Mouse (Mus musculus) midbrain, embryonic 10.5 days (tissue): ENCODE results near the gene Astl. TPM values are rescaled to one million over a fixed set of nuclear protein-coding genes. Genes with fewer than 3 reads are reported as not detected.
A peak's percentile ranks its signal among the peaks of the same experiment; 100 is the strongest.

ENCODE experiments used
- DNase-seq: peaks from one replicate; pipeline ENCODE4 v3.0.0-alpha.2; 2017; ENCODE audit warnings: low spot score
- H3K27ac ChIP-seq: fragments of 300-500 bp; sonication (generic); replicated peaks from 2 replicates; pipeline ENCODE4 v1.5.1; 2016; ENCODE audit warnings: mild to moderate bottlenecking
- H3K27me3 ChIP-seq: fragments of 300-500 bp; sonication (generic); 2 replicates; pipeline ENCODE4 v1.6.1; 2016; ENCODE audit warnings: low read depth, mild to moderate bottlenecking; ENCODE audit not compliant: poor library complexity, severe bottlenecking
- H3K36me3 ChIP-seq: fragments of 300-500 bp; sonication (generic); 2 replicates; pipeline ENCODE4 v1.6.1; 2016; ENCODE audit warnings: mild to moderate bottlenecking, moderate library complexity
- H3K4me1 ChIP-seq: fragments of 300-500 bp; sonication (generic); 2 replicates; pipeline ENCODE4 v1.6.1; 2016
- H3K4me3 ChIP-seq: fragments of 300-500 bp; sonication (generic); 2 replicates; pipeline ENCODE4 v1.5.1; 2016; ENCODE audit warnings: mild to moderate bottlenecking, moderate library complexity
- H3K9me3 ChIP-seq: fragments of 300-500 bp; sonication (generic); replicated peaks from 2 replicates; pipeline ENCODE4 v1.6.1; 2016; ENCODE audit warnings: mild to moderate bottlenecking
- WGBS: fragments of 180-500 bp; shearing (Covaris S2); methylation state at CpG from one replicate; pipeline ENCODE4 v1.1.7; 2016; 5-methylcytosine and 5-hydroxymethylcytosine counted together
- polyA plus RNA-seq: library from polyadenylated mRNA; unstranded; fragments of >200 nt; fragmentation: Nextera tagmentation; extraction: Ambion mirVana; gene quantifications from 2 replicates; pipeline ENCODE4 v1.2.1, GENCODE M21; 2016

Astl gene
- polyA plus RNA-seq, 1 experiment from 2014 or later = not detected

GRCm38 (mm10) chr2:127332807-127333570 lies 5.5 kb upstream of the Astl start:
- WGBS = 82% methylated on average over 14 of the region's 14 CpGs
- Histone ChIP-seq H3K4me3 (no peak overlapping the region), H3K27ac (no peak overlapping the region), H3K9me3 (no peaks in the 10 kb centered on the region), H3K27me3 (peaks cover 44% of the 10 kb centered on the region), H3K4me1 (peaks cover 18% of the 10 kb centered on the region), H3K36me3 (no peaks in the 10 kb centered on the region)
- DNase-seq = no peak

GRCm38 (mm10) chr2:127333945-127334603 lies 4.4 kb upstream of the Astl start:
- Histone ChIP-seq H3K9me3 (no peaks in the 10 kb centered on the region), H3K4me1 (peaks cover 18% of the 10 kb centered on the region), H3K27ac (no peak overlapping the region), H3K4me3 (no peak overlapping the region), H3K36me3 (no peaks in the 10 kb centered on the region), H3K27me3 (peaks cover 48% of the 10 kb centered on the region)
- 77% methylated on average over 5 of the region's 5 CpGs for whole genome bisulfite sequencing
- DNase-seq = no peak

- H3K27ac ChIP-seq = no peak overlapping the region
- 51% methylated on average over 11 of the region's 11 CpGs for WGBS
- no peaks in the 10 kb centered on the region for H3K9me3 ChIP-seq
- no peak for DNase-seq
- H3K4me3 ChIP-seq = peak overlapping the region; percentile 61; the same call in 1 of the 2 replicates
- no peaks in the 10 kb centered on the region for H3K36me3 ChIP-seq
- H3K27me3 ChIP-seq = peaks cover 54% of the 10 kb centered on the region
- H3K4me1 ChIP-seq = peaks cover 18% of the 10 kb centered on the region
These were observed 3.3 kb upstream of the Astl start for GRCm38 (mm10) chr2:127335078-127335541.

GRCm38 (mm10) chr2:127335767-127336496 lies 2.5 kb upstream of the Astl start, which contains the start of gene Dusp2:
Gene Dusp2, plus strand, starts transcription at chr2:127336159.
- H3K27ac ChIP-seq = peak within 1 kb of the TSS; percentile 79
- DNase-seq = peak; percentile 56
- no peaks in the 10 kb centered on the region for H3K36me3 ChIP-seq
- peaks cover 18% of the 10 kb centered on the region for H3K4me1 ChIP-seq
- peak within 1 kb of the TSS; percentile 61 for H3K4me3 ChIP-seq
- peaks cover 54% of the 10 kb centered on the region for H3K27me3 ChIP-seq
- WGBS = under 1% methylated on average over 74 of the region's 76 CpGs
- H3K9me3 ChIP-seq = no peaks in the 10 kb centered on the region

- DNase-seq = no peak
- peaks cover 54% of the 10 kb centered on the region for H3K27me3 ChIP-seq
- peak overlapping the region; percentile 79 for H3K27ac ChIP-seq
- peak overlapping the region; percentile 61 for H3K4me3 ChIP-seq
- H3K4me1 ChIP-seq = peaks cover 18% of the 10 kb centered on the region
- no peaks in the 10 kb centered on the region for H3K36me3 ChIP-seq
- no peaks in the 10 kb centered on the region for H3K9me3 ChIP-seq
- WGBS = 5% methylated on average over 33 of the region's 33 CpGs
These were observed 2.0 kb upstream of the Astl start for GRCm38 (mm10) chr2:127336497-127336832.

- Histone ChIP-seq H3K27ac (no peak overlapping the region; the same call in 1 of the 2 replicates), H3K4me1 (peaks cover 18% of the 10 kb centered on the region), H3K9me3 (no peaks in the 10 kb centered on the region), H3K27me3 (peaks cover 54% of the 10 kb centered on the region), H3K4me3 (peak overlapping the region; percentile 61), H3K36me3 (no peaks in the 10 kb centered on the region)
- 59% methylated on average over 5 of the region's 5 CpGs for WGBS
- DNase-seq = no peak
These were observed 1.6 kb upstream of the Astl start for GRCm38 (mm10) chr2:127336885-127337284.

GRCm38 (mm10) chr2:127337531-127337930 lies 908 bp upstream of the Astl start:
- Histone ChIP-seq H3K36me3 (no peaks in the 10 kb centered on the region), H3K9me3 (no peaks in the 10 kb centered on the region), H3K4me1 (peaks cover 18% of the 10 kb centered on the region), H3K27me3 (peaks cover 54% of the 10 kb centered on the region), H3K27ac (no peak overlapping the region), H3K4me3 (peak overlapping the region; percentile 61; the same call in 1 of the 2 replicates)
- DNase-seq = no peak
- 72% methylated on average over 11 of the region's 11 CpGs for WGBS

- WGBS = 73% methylated on average over 7 of the region's 7 CpGs
- no peak for DNase-seq
- H3K27ac ChIP-seq = no peak overlapping the region
- no peak overlapping the region for H3K4me3 ChIP-seq
- no peaks in the 10 kb centered on the region for H3K36me3 ChIP-seq
- no peaks in the 10 kb centered on the region for H3K9me3 ChIP-seq
- peaks cover 18% of the 10 kb centered on the region for H3K4me1 ChIP-seq
- peaks cover 54% of the 10 kb centered on the region for H3K27me3 ChIP-seq
These were observed 427 bp upstream of the Astl start for GRCm38 (mm10) chr2:127338012-127338411.

- no peak overlapping the region for H3K27ac ChIP-seq
- no peaks in the 10 kb centered on the region for H3K36me3 ChIP-seq
- peaks cover 51% of the 10 kb centered on the region for H3K27me3 ChIP-seq
- no peaks in the 10 kb centered on the region for H3K9me3 ChIP-seq
- 75% methylated on average over 4 of the region's 4 CpGs for WGBS
- no peak for DNase-seq
- peaks cover 18% of the 10 kb centered on the region for H3K4me1 ChIP-seq
- H3K4me3 ChIP-seq = no peak overlapping the region
These were observed 394 bp downstream of the Astl start for GRCm38 (mm10) chr2:127338833-127339232.

- Histone ChIP-seq H3K4me3 (no peak overlapping the region), H3K27me3 (peaks cover 47% of the 10 kb centered on the region), H3K9me3 (no peaks in the 10 kb centered on the region), H3K27ac (no peak overlapping the region), H3K4me1 (peaks cover 18% of the 10 kb centered on the region), H3K36me3 (no peaks in the 10 kb centered on the region)
- WGBS = 83% methylated on average over 6 of the region's 6 CpGs
- no peak for DNase-seq
These were observed 823 bp downstream of the Astl start for GRCm38 (mm10) chr2:127339262-127339661.

- H3K4me1 ChIP-seq = peaks cover 6% of the 10 kb centered on the region
- no peak overlapping the region for H3K4me3 ChIP-seq
- no peaks in the 10 kb centered on the region for H3K9me3 ChIP-seq
- H3K36me3 ChIP-seq = no peaks in the 10 kb centered on the region
- no peak overlapping the region for H3K27ac ChIP-seq
- H3K27me3 ChIP-seq = peaks cover 28% of the 10 kb centered on the region
- WGBS = 27% methylated on average over 3 of the region's 3 CpGs
- peak; percentile 63 for DNase-seq
These were observed 2.7 kb downstream of the Astl start for GRCm38 (mm10) chr2:127341159-127341558.

GRCm38 (mm10) chr2:127346334-127346733 lies 7.9 kb downstream of the Astl start:
- WGBS = 79% methylated on average over 1 of the region's 1 CpGs
- Histone ChIP-seq H3K36me3 (no peaks in the 10 kb centered on the region), H3K4me1 (no peaks in the 10 kb centered on the region), H3K9me3 (no peaks in the 10 kb centered on the region), H3K4me3 (no peak overlapping the region), H3K27ac (no peak overlapping the region), H3K27me3 (no peaks in the 10 kb centered on the region)
- no peak for DNase-seq
